In genomic region chr11:54085816-54086215, GRCm38 (mm10) we compare ENCODE assay signal across 20 mouse cellular contexts. TPM values are rescaled to one million over a fixed set of nuclear protein-coding genes. Genes with fewer than 3 reads are reported as not detected.
DNase-seq lines count a peak whose midpoint lies in the region; ATAC-seq and TF ChIP-seq lines count a peak whose summit lies in the region.
"Had no signal": no experiment of that assay in that cellular context is flagged by ENCODE, and none has a peak within 500 bp of the region (broad histone marks: within the 10 kb centered on the region; RNA-seq: fewer than 3 reads in every experiment).

No protein-coding gene starts in this region.

- H3K4me3 ChIP-seq in liver, postnatal 0 days (ENCODE audit: low read depth, low read length), result no peak overlapping the region
- H3K4me3 ChIP-seq in ES-Bruce4 (ENCODE audit: low read depth, low read length), result no peak overlapping the region
- H3K4me3 ChIP-seq in hindbrain, embryonic 13.5 days, result no peak overlapping the region
- H3K4me3 ChIP-seq: embryonic facial prominence, embryonic 12.5 days; erythroblast, embryonic 14.5 days; forebrain, embryonic 15.5 days; heart, embryonic 10.5 days; limb, embryonic 13.5 days had no signal

- peak; percentile 12; the same call in 1 of the 2 replicates for TF ChIP-seq CTCF in liver, postnatal 0 days (IDR thresholded peaks at IDR 0.05; ENCODE audit: low read depth)
- TF ChIP-seq CTCF in ES-Bruce4 (IDR thresholded peaks at IDR 0.05; ENCODE audit: low read depth, low read length), result peak; percentile 23

- no peaks in the 10 kb centered on the region for H3K27me3 ChIP-seq in liver, postnatal 0 days (ENCODE audit: insufficient read depth, low read length)
- no peaks in the 10 kb centered on the region for H3K27me3 ChIP-seq in ES-Bruce4 (ENCODE audit: control insufficient read depth, insufficient read depth, low read length, poor library complexity, severe bottlenecking)
- no peaks in the 10 kb centered on the region for H3K27me3 ChIP-seq in hindbrain, embryonic 13.5 days
- H3K27me3 ChIP-seq: embryonic facial prominence, embryonic 12.5 days; forebrain, embryonic 15.5 days; limb, embryonic 13.5 days had no signal

- H3K9ac ChIP-seq in liver, postnatal 0 days (replicated peaks), result no peak overlapping the region
- H3K9ac ChIP-seq in ES-Bruce4 (ENCODE audit: low read depth, poor library complexity, severe bottlenecking), result no peak overlapping the region
- no peak overlapping the region for H3K9ac ChIP-seq in hindbrain, embryonic 13.5 days
- H3K9ac ChIP-seq: embryonic facial prominence, embryonic 12.5 days; forebrain, embryonic 15.5 days; limb, embryonic 13.5 days; liver, embryonic 14.5 days had no signal

- no peak for TF ChIP-seq EP300 in liver, postnatal 0 days (IDR thresholded peaks at IDR 0.05; ENCODE audit: low read depth)
- TF ChIP-seq EP300 in ES-Bruce4 (IDR thresholded peaks at IDR 0.05; ENCODE audit: insufficient read depth, low read depth, low read length), result no peak

- 65% methylated on average over 5 of the region's 5 CpGs for WGBS in liver, postnatal 0 days (ENCODE audit: insufficient replicate concordance)
- 66% methylated on average over 5 of the region's 5 CpGs for WGBS in hindbrain, embryonic 13.5 days

- H3K4me1 ChIP-seq in liver, postnatal 0 days (ENCODE audit: insufficient read depth), result no peaks in the 10 kb centered on the region
- H3K4me1 ChIP-seq in ES-Bruce4 (ENCODE audit: control insufficient read depth, insufficient read depth, low read length), result no peaks in the 10 kb centered on the region
- H3K4me1 ChIP-seq in hindbrain, embryonic 13.5 days (replicated peaks), result no peaks in the 10 kb centered on the region
- H3K4me1 ChIP-seq: embryonic facial prominence, embryonic 12.5 days; forebrain, embryonic 15.5 days; heart, embryonic 10.5 days had no signal

- no peak overlapping the region for H3K27ac ChIP-seq in liver, postnatal 0 days (ENCODE audit: low read depth)
- H3K27ac ChIP-seq in ES-Bruce4 (ENCODE audit: insufficient read depth, low read length), result no peak overlapping the region
- H3K27ac ChIP-seq in hindbrain, embryonic 13.5 days, result no peak overlapping the region
- H3K27ac ChIP-seq: embryonic facial prominence, embryonic 12.5 days; forebrain, embryonic 15.5 days; heart, embryonic 10.5 days; limb, embryonic 13.5 days; liver, embryonic 14.5 days had no signal

- H3K36me3 ChIP-seq in liver, postnatal 0 days (replicated peaks; ENCODE audit: insufficient read depth, low read length), result no peaks in the 10 kb centered on the region
- no peaks in the 10 kb centered on the region for H3K36me3 ChIP-seq in ES-Bruce4 (ENCODE audit: control insufficient read depth, insufficient read depth, low read length, poor library complexity, severe bottlenecking)
- no peaks in the 10 kb centered on the region for H3K36me3 ChIP-seq in hindbrain, embryonic 13.5 days
- H3K36me3 ChIP-seq: embryonic facial prominence, embryonic 12.5 days; forebrain, embryonic 15.5 days; heart, embryonic 10.5 days; limb, embryonic 13.5 days had no signal

- DNase-seq in liver, postnatal 0 days, result no peak
- DNase-seq in liver (no peak), A20 (ENCODE audit: low read depth, low spot score) (peak; percentile 18)
- DNase-seq in kidney, adult 11 months, result no peak
- DNase-seq: adrenal gland, postnatal 36 days; cerebellum, adult 2 months; gastrocnemius, postnatal 25 days; kidney, adult 9 months; lung, postnatal 10 days; right cerebral cortex, postnatal 4 days; thymus, postnatal 14 days had no signal

- no peaks in the 10 kb centered on the region for H3K9me3 ChIP-seq in liver, postnatal 0 days (ENCODE audit: low read length)
- no peaks in the 10 kb centered on the region for H3K9me3 ChIP-seq in ES-Bruce4 (replicated peaks; ENCODE audit: control insufficient read depth, insufficient read depth, low read length, poor library complexity, severe bottlenecking)
- no peaks in the 10 kb centered on the region for H3K9me3 ChIP-seq in hindbrain, embryonic 13.5 days
- H3K9me3 ChIP-seq: embryonic facial prominence, embryonic 12.5 days; forebrain, embryonic 15.5 days; heart, embryonic 10.5 days; limb, embryonic 13.5 days had no signal

- no peak for ATAC-seq in liver, postnatal 0 days
- ATAC-seq in granulocyte monocyte progenitor cell, adult 5-6 weeks (replicated peaks; ENCODE audit: poor library complexity, severe bottlenecking), result peak; percentile 29; the same call in 1 of the 2 replicates
- no peak for ATAC-seq in hindbrain, embryonic 13.5 days (ENCODE audit: low FRiP score)
- ATAC-seq: forebrain, embryonic 15.5 days had no signal

- TF ChIP-seq POLR2A in ES-Bruce4 (IDR thresholded peaks at IDR 0.05; ENCODE audit: insufficient read depth, low read length), result no peak

- no peak overlapping the region for H3K4me2 ChIP-seq in liver, postnatal 0 days (ENCODE audit: low read depth, low read length)
- no peak overlapping the region for H3K4me2 ChIP-seq in hindbrain, embryonic 13.5 days
- H3K4me2 ChIP-seq: embryonic facial prominence, embryonic 12.5 days; forebrain, embryonic 15.5 days; limb, embryonic 13.5 days had no signal

RNA-seq across cellular contexts. Expression of gene P4ha2, which starts 14.1 kb away (rescaled TPM):
- polyA plus RNA-seq in liver, postnatal 0 days (2015; fragmentation: Nextera tagmentation; extraction: Ambion mirVana), result 2.4 and 2.7 TPM in 2 replicates
- polyA plus RNA-seq in ES-Bruce4 (2011; ENCODE audit: insufficient read depth, insufficient read length, low read depth, missing spikeins), result 16.6 and 25.5 TPM in 2 replicates
- not detected in 2 replicates for total RNA-seq in granulocyte monocyte progenitor cell, adult 5-6 weeks (2014; fragmentation: Nextera tagmentation)
- total RNA-seq in granulocyte monocyte progenitor cell, adult 5-6 weeks (2017), result not detected in 2 replicates
- polyA plus RNA-seq in hindbrain, embryonic 13.5 days (2015; fragmentation: Nextera tagmentation; extraction: Ambion mirVana), result 10.9 and 11.3 TPM in 2 replicates
- polyA plus RNA-seq: erythroblast, embryonic 14.5 days had no signal

RNA-seq across cellular contexts. Expression of gene Pdlim4, which starts 17.0 kb away (rescaled TPM):
- 4.0 TPM in 2 replicates for polyA plus RNA-seq in liver, postnatal 0 days (2015; fragmentation: Nextera tagmentation; extraction: Ambion mirVana)
- 8.7 and 13.0 TPM in 2 replicates for polyA plus RNA-seq in ES-Bruce4 (2011; ENCODE audit: insufficient read depth, insufficient read length, low read depth, missing spikeins)
- total RNA-seq in granulocyte monocyte progenitor cell, adult 5-6 weeks (2014; fragmentation: Nextera tagmentation), result 0.70 and 4.5 TPM in 2 replicates
- 0.47 TPM in 1 of 2 replicates, not detected in the other for total RNA-seq in granulocyte monocyte progenitor cell, adult 5-6 weeks (2017)
- polyA plus RNA-seq in hindbrain, embryonic 13.5 days (2015; fragmentation: Nextera tagmentation; extraction: Ambion mirVana), result 30.9 and 31.1 TPM in 2 replicates

RNA-seq across cellular contexts. Expression of gene Slc22a4, which starts 57.9 kb away (rescaled TPM):
- polyA plus RNA-seq in liver, postnatal 0 days (2015; fragmentation: Nextera tagmentation; extraction: Ambion mirVana), result 12.9 and 13.4 TPM in 2 replicates
- 0.41 TPM in 1 of 2 replicates, not detected in the other for polyA plus RNA-seq in ES-Bruce4 (2011; ENCODE audit: insufficient read depth, insufficient read length, low read depth, missing spikeins)
- total RNA-seq in granulocyte monocyte progenitor cell, adult 5-6 weeks (2014; fragmentation: Nextera tagmentation), result 20.0 and 36.7 TPM in 2 replicates
- total RNA-seq in granulocyte monocyte progenitor cell, adult 5-6 weeks (2017), result 19.6 and 21.0 TPM in 2 replicates
- polyA plus RNA-seq in hindbrain, embryonic 13.5 days (2015; fragmentation: Nextera tagmentation; extraction: Ambion mirVana), result 1.8 and 2.1 TPM in 2 replicates
